Mouse (Mus musculus): ENCODE data around the gene Dyrk2.

Gene Dyrk2

DNA sequence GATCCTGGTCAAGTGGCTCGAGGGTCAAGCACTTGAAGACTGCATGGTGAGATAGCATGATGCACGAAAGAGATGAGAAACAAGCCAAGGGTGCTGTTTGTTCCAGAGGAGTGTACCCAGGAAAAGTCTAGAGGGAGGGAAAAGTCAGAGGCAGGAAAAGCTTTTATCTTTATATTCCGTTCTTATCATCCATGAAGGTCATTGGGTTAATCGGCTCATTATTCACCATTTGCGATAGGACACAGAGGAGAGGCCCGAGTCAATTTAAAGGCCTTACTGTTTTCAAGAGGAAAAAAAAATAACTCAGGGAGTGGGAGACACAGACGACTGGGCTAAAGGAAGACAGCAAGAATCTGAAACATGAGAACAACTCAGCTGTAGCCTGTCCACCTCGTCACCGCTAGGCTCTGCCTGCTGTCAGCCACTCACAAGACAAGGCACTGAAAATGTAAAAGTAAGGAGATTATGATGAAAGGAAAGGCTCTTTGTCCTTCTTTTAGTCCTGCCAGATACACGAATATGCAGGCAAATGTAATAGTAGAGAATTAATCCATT is 22.9 kb downstream of the Dyrk2 start:
- no peak for DNase-seq (ENCODE audit: low spot score)

DNA sequence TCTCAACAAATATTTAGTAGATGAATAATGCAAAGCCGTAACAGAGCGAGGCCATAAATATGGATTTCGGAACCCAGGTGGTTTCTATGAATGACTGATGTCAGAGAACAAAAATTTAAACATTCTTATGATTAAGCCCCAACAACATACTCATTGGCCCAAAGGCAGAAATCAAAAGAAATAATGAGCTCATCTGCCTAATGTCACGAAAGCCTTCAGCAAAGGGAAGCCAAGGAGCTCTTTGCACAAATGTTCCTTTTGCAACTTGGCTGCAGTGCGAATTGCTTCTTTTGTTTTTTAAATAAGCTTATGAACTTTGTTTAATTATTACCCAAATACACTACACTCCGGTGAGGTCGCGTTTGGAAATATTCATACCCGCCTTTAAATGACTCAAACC is 29.4 kb downstream of the Dyrk2 start:
- no peak for DNase-seq (ENCODE audit: low spot score)

DNA sequence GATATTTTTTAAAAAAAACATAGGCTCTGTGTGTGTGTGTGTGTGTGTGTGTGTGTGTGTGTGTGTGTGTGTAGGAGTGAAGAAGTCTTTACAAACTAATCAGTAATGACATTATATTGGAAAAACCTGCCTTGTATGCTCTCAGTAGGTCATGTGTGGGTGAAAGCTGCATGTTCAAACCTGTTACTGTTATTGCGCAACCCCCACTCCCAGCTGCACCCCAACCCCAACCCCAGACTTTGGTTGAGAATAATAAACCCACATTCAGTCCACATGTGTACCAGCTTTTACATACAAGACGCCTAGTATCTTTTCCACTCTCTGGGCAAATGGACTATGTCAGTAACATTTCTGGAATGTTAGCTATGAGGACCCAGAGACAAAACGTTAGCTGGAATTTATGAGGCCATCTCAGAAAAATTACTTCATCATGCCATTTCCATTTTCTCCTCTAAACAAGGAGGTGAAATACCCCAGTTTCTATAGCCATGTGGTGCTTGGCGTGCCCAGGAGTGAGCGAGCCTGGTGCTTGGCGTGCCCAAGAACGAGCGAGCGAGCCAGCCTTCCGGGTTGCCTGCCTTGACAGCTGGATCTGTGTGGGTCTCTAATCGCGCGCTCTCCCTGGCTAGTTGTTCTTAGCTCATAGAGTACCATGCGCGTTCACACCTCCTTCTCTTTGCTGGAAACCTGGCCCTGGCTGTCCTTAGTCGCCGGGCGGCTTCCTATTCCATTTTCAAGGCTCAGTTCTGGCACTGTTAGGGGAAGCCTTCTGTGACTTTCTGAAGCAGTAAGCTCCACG is 30.5 kb downstream of the Dyrk2 start:
- no peak for DNase-seq (ENCODE audit: low spot score)

DNA sequence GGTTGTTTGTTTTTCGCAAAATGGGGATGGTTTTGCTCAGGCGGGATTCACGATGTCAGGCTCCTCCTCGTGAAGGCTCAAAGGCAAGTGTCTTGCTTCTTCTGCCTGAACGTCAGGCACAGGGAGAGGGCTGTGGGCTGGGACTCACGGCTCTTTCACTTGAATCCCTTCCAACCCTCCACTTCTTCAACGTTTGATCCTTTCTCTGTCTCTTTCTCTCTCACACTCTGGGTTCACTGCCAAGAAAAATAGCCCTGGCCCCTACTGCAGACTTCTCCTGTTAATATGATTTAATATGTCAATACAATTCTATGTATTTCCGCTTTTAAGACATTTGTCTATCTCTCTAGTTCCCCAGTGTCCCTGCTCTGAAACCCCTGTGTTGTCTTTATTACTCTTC is 32.4 kb downstream of the Dyrk2 start:
- no peak for DNase-seq (ENCODE audit: low spot score)

DNA sequence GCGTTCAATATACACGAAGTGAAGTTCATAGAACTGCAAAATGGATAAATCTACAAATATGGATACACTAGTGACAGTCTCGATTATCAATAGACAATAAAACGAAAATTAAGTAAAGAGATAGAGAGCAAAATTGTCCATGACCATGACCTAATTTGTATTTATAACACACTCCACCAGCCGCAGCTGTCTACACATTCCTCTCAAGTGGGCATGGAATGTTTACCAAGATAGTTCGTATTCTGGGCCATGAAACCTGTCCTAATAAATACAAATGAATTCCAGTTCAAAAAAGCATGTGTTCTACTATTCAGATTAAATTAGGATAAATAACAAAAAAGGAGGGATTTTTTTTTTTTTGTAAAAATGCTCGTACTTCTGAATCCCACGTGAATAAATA is 38.8 kb downstream of the Dyrk2 start:
- DNase-seq (ENCODE audit: low spot score), result no peak

DNA sequence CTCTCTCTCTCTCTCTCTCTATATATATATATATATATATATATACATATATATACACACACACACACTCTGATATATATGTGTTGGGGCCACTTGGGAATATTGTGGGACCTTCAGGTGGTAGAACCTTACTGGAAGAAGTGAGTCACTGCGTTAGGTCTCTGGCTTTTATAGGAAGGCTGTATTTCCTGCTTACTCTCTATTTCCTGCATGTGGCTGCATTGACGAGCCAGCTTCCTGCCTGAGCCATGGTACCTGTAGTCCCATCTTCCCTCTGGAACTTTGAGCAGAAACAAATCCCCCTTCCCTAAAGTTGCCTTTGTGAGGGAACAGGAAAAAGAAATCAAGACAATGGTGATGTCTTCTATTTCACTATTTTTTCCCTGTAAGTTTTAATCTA is 40.4 kb downstream of the Dyrk2 start:
- no peak for DNase-seq (ENCODE audit: low spot score)

DNA sequence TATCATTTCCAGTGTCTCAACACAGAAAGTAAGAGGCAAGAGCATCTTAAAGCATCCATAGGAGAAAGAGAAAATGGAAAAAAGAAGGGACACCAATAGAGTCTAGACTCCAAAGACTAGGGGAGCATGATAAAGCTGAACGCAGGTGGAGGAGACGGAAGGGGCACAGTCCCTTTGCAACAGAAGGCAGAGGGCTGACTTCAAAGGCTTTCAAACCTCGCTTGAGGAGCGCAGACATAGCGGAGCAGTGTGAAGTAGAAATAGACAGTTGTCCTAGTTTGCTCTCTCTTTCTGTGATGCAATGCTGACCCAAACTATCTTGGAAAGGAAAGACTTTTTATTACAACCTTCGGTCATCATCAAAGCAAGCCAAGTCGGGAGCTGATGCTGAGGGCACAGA is 42.9 kb downstream of the Dyrk2 start:
- no peak for DNase-seq (ENCODE audit: low spot score)

DNA sequence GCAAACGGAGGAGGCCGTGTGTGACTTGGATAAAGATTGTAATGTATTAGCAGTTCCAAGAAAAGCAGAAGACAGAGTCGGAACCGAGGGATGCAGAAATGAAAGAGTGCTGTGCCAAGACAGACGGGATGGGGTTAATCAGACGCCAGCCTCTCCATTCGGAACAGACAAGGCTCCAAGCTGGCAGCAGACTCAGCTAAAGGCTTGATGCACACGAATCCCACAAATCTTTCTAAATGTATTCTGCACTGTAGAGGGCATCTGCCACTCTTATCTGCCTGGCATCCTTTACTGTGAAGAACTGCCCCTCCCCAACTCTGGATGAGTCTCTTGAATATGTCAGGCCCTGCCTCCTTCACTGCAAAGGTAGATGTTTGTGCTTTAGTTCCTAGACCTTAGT is 45.2 kb downstream of the Dyrk2 start:
- DNase-seq (ENCODE audit: low spot score), result no peak

DNA sequence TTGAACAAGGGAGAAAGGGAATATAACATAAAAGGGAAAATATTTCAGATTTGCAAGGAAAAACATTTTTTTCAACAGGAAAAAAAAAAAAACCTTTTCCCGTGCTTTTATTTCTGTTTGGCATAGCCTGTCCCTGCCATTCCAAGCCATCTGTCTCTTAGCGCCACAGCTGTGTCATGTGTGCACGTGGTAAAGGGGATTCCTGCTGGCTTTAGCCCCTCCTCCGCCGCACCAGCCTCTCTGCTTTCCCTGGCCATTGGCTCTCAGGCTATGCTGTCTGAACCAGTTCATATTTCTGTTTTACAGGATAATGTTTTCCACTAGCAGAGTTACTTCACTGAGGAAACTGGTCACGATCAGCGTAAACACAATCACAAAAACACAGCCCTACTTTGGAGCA is 49.1 kb downstream of the Dyrk2 start:
- DNase-seq (ENCODE audit: low spot score), result peak; percentile 26

DNA sequence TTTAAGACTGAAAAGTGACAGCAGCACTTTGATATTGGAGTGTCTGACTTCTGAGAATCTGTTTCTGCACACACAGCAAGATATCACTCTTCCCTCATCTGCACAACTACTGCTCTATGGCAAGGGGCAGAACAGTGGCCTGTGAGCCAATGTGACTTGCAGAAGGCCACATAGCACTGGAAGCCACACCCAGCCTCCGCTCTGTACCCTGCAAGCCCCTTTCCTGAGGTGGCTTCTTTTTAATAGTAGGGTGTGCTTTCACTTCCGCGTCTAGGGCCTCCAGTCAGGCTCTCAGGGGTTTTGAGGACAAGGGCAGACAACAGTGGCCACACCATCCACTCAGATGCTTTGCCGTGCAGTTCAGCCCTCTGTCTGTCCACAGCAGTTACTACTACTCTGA is 50.2 kb downstream of the Dyrk2 start:
- peak; percentile 12 for DNase-seq (ENCODE audit: low spot score)

DNA sequence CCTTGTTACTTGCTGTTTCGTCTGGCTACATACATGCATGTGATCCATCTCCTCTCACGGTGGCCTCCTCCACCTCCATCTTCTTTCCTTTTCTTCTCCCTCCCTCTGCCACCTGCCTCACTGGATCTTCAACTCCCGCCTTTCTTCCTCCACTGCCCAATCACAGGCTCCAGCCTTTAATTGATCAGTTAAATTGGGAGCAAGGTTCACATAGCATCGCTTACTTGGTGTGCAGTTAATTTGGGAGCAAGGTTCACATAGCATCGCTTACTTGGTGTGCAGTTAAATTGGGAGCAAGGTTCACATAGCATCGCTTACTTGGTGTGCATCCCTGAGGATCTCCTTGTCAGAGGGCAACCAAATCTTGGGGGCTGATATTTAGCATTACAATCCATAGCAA is 52.9 kb downstream of the Dyrk2 start:
- no peak for DNase-seq (ENCODE audit: low spot score)

DNA sequence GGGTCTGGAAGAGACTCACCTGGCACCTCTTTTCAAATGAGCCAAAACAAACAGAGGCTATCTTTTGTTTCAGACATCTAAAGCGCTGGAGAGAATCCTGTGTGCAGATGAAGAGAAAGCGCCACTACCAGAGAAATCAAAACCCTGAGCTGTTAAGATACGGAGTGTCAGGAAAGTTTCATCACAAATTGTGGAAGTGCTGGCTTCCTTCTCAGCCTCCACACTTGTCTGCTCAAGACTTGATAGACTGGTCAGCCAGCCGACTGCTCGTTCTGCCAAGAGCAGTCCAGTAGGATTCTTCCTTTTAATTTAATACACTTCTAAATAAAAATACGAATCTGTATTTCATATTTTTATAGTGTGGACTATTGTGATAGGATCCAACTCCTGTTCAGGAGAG is 58.1 kb downstream of the Dyrk2 start:
- DNase-seq (ENCODE audit: low spot score), result no peak

DNA sequence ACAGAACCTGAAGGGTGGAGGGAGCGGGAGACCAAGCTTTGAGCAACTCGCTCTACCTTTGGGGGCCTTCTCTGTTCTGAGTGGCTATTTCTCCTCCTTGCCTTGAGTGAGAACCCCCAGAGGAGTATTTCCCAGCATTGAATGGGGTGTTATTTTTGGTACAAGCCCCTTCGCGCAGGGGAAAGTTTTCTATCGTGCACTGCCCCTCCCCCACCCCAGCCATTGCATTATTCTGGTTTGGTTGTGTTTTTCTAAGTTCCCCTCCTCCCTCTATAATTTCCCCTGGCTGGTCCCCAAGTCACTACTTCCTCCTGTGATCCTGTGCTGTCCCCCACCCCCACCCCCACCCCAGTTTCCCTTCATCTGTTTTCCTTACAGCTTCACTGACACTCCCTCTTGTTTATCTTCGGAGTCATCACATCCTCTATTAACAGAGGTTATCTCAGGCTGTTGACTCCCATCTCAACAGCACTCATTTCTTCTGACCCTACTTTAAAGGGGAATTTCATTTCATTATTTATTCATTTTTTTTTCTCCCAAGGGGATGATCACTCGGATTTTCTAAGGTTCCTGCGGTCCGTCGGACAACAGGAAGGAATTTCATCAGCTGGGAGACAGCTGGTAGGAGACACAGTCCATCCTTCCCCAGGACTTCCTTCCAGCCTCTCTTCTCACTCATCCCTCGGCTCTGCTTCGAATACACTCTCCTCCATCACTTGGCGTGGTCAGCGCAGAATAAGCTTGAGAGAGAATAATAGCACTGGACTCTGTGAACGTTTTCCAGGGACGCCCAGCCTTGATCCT is 58.9 kb downstream of the Dyrk2 start:
- DNase-seq (ENCODE audit: low spot score), result peak; percentile 37

Data from lung, postnatal 25 days (tissue).